Mouse (Mus musculus) mammary gland, adult 2 months (tissue): Measurements from ENCODE around the gene Hace1. TPM values are rescaled to one million over a fixed set of nuclear protein-coding genes. Genes with fewer than 3 reads are reported as not detected.

Experiments used
- polyA plus RNA-seq: library from polyadenylated mRNA; depleted of rRNA; stranded (reverse); fragments of >200 nt; gene quantifications from 2 replicates; pipeline ENCODE4 v1.2.3, GENCODE M21; 2012; ENCODE audit warnings: low replicate concordance; rRNA removed

Hace1 gene
- 4.4 and 6.2 TPM in 2 replicates for polyA plus RNA-seq

GRCm38 (mm10) chr10:45577731-45578297, at the start of gene Hace1:
Gene Hace1, plus strand, starts transcription at chr10:45577829.

Other genes starting within 250 kb of the Hace1 start
- gene Bves, start 242.1 kb upstream of the Hace1 start, polyA plus RNA-seq: 0.10 and 5.4 TPM in 2 replicates
- gene Lin28b, start 91.4 kb upstream of the Hace1 start, polyA plus RNA-seq: not detected in 2 replicates